Mouse (Mus musculus): ENCODE measurements around the gene Cntnap5c. TPM values are rescaled to one million over a fixed set of nuclear protein-coding genes. Genes with fewer than 3 reads are reported as not detected.

Gene Cntnap5c
- total RNA-seq (2023), result not detected

DNA sequence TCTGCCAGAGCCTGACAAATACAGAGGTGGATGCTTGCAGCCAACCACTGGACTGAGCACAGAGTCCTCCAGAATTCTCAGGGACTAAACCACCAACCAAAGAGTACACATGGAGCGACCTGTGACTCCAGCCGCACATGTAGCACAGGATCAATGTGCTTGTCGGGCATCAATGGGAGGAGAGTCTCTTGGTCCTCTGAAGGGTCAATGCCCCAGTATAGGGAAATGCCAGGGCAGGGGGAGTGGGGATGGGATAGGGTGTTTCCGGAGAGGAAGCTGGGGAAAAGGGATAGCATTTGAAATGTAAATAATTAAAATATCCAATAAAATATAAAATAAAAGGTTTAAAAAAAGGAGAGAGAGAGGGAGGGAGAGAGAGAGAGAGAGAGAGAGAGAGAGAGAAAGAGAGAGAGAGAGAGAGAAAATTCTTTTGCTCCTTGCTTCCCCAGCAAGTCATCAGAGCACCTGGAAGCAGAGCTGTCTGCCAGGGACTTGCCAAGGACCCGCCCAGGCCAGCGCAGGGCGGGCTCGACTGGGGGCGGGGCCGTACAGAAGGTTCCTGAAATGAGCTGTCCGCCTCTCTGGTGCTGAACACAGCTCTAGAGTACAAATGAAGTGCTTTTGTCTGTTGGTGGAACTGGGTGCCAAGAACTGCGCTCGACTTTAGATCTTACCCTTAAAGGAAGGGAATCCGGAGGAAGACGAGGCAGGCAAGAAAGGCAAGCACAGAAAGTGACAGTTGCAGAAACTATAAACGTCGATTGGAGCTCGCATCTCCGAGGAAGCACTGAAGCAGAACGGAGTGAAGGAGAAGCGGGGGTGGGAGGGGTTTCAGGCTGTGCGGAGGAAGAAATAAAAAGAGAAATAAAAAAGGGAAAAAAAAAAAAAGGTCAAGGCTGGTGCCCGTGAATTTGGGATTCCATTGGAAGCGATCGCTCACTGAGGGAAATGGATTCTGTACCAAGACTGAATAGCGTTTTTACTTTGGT is at the start of gene Cntnap5c:
TSS of gene Cntnap5c (plus strand) at position 949 of the 989 bp plus-strand sequence.

DNA sequence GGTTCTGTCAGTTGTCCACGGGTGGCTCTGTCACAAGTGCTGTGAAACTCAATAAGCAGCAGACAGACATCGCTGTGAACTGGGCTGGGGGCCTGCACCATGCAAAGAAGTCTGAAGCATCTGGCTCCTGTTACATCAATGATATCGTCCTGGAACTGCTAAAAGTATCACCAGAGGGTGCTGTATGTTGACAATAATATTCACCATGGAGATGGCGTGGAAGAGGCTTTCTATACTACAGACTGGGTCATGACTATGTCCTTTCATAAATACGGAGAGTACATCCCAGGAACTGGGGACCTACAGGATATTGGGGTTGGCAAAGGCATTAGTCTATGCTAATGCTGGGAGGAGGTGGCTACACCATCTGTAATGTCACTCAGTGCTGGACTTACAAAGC is 27.3 kb upstream of the Cntnap5c start, which contains the start of gene Gm21834:
TSS of gene Gm21834 (minus strand) at position 101 of the 400 bp plus-strand sequence.

Other genes starting within 250 kb of the Cntnap5c start
- not detected for gene Vmn2r120, start 224.1 kb upstream of the Cntnap5c start, total RNA-seq (2023)
- gene Gm21834, start 27.4 kb upstream of the Cntnap5c start, total RNA-seq (2023), result not detected

All from monocyte, adult 59 days (primary cell).